Mouse (Mus musculus) gonadal fat pad, adult 2 months (tissue): ENCODE results near the gene Suclg1. TPM values are rescaled to one million over a fixed set of nuclear protein-coding genes. Genes with fewer than 3 reads are reported as not detected.

Source experiments
- DNase-seq: peaks from one replicate; pipeline ENCODE4 v3.0.0-alpha.2; 2012; ENCODE audit warnings: low read depth
- polyA plus RNA-seq: library from polyadenylated mRNA; depleted of rRNA; stranded (reverse); fragments of >200 nt; gene quantifications from 2 replicates; pipeline ENCODE4 v1.2.3, GENCODE M21; 2012; rRNA removed

Suclg1 gene
- polyA plus RNA-seq, 1 experiment: 107 TPM

GRCm38 (mm10) chr6:73322306-73322705 is 74.1 kb downstream of the Suclg1 start:
- DNase-seq: no peak

Other genes starting within 250 kb of the Suclg1 start
- 0.45 and 0.48 TPM in 2 replicates for gene Dnah6, start 26.7 kb upstream of the Suclg1 start, polyA plus RNA-seq
- 0.42 TPM in 1 of 2 replicates, not detected in the other for gene 4931417E11Rik, start 221.3 kb downstream of the Suclg1 start, polyA plus RNA-seq